Mouse (Mus musculus): ENCODE results near the gene Dnaaf3. TPM values are rescaled to one million over a fixed set of nuclear protein-coding genes. Genes with fewer than 3 reads are reported as not detected.
"Not testable (repeated sequence)": the region's sequence is repeated elsewhere in the genome, so short reads cannot be mapped to it uniquely, and the experiment has no call there.

Dnaaf3 gene
- polyA plus RNA-seq, 1 experiment from 2014 or later: 2.3 TPM

DNA sequence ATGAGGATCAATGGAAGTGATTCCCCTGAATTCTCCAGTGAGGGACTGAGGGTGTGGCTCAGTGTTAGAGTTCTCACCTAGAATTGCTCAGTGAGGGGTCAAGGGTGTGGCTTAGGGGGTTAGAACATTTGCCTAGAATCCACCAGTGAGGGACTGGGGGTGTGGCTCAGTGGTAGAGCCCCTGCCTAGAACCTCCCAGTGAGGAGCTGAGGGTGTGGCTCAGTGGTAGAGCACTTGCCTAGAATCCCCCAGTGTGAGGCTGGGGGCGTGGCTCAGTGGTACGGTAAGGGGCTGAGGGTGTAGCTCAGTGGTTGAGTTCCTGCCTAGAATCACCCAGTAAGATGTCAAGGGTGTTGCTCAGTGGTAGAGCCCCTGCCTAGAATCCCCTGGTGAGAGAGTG is 6.8 kb upstream of the Dnaaf3 start:
- 91% methylated on average over 2 of the region's 2 CpGs for WGBS
- H3K9ac ChIP-seq (replicated peaks): no peak overlapping the region
- no peak overlapping the region for H3K4me2 ChIP-seq (replicated peaks)
- no peak overlapping the region for H3K27ac ChIP-seq
- H3K36me3 ChIP-seq: peaks cover 41% of the 10 kb centered on the region
- no peaks in the 10 kb centered on the region for H3K4me1 ChIP-seq (replicated peaks)
- no peak for ATAC-seq
- H3K9me3 ChIP-seq: no peaks in the 10 kb centered on the region
- H3K27me3 ChIP-seq: no peaks in the 10 kb centered on the region
- H3K4me3 ChIP-seq (replicated peaks): no peak overlapping the region

DNA sequence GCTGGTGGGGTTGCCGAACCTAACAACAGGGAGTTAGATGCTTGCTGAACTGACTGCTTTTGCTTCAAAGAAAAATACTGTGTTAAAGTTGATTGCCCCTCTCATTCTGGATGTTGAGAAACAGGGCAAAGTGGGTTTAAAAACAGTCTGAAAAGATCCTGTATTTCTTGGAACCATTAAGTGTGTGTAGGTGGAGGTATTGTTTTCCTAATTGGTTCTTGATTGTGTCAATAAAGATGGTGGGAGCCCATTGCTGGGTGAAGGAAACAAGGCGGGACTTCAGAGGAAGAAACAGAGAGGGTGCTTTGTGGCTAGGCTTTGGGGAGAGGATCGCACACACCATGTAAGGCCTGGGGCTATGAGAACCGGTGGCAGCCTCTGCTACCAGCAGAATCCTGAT is 4.9 kb upstream of the Dnaaf3 start:
- Histone ChIP-seq H3K36me3 (peaks cover 33% of the 10 kb centered on the region), H3K4me3 (replicated peaks) (no peak overlapping the region), H3K27me3 (peaks cover 3% of the 10 kb centered on the region), H3K4me1 (replicated peaks) (peaks cover 4% of the 10 kb centered on the region), H3K27ac (no peak overlapping the region), H3K4me2 (replicated peaks) (no peak overlapping the region), H3K9ac (replicated peaks) (no peak overlapping the region), H3K9me3 (no peaks in the 10 kb centered on the region)
- 60% methylated on average over 4 of the region's 4 CpGs for WGBS
- ATAC-seq: no peak

DNA sequence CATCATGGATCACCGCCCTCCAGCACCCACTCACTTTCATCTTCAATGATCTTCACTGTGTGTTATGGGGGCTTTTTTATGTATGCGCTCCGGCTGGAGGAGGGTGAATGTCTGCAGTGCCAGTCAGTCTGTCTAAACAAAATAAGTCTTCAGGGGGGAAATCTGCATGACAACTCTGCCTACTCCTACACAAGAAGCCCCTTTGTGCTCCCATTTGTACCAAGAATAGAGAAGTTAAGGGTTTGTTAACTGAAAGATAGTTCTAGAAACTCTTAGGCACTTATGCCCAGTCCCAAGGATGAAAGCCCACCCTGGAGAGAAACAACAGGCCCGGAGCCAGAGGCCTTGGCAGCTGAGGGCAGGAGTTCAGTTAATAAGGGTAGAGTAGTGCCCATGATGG is 4.1 kb upstream of the Dnaaf3 start:
- H3K4me1 ChIP-seq (replicated peaks): peaks cover 11% of the 10 kb centered on the region
- H3K9me3 ChIP-seq: no peaks in the 10 kb centered on the region
- H3K27me3 ChIP-seq: peaks cover 6% of the 10 kb centered on the region
- H3K9ac ChIP-seq (replicated peaks): no peak overlapping the region
- H3K27ac ChIP-seq: no peak overlapping the region
- ATAC-seq: no peak
- WGBS: 87% methylated on average over 4 of the region's 4 CpGs
- peaks cover 25% of the 10 kb centered on the region for H3K36me3 ChIP-seq
- H3K4me3 ChIP-seq (replicated peaks): no peak overlapping the region
- no peak overlapping the region for H3K4me2 ChIP-seq (replicated peaks)

DNA sequence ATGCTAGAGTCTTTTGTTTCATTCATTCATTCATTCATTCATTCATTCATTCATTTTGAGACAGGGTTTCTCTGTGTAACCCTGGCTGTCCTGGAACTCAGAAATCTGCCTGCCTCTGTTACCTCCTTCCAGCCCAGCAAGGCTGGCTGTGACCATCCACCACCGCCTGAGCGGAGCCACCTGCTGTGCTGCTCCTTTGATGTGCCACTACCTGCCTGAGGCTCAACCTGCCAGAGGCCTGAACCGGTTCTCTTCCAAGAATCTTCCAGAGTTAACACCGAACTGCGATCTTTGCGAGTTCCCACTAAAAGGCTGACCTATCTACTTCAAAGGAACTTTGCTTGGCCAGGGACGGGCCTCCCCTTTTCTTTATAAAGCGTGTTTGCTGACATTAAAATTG is 2.1 kb downstream of the Dnaaf3 start:
- WGBS: 59% methylated on average over 8 of the region's 8 CpGs
- H3K4me3 ChIP-seq (replicated peaks); H3K4me2 ChIP-seq (replicated peaks); H3K27ac ChIP-seq; H3K36me3 ChIP-seq; H3K9ac ChIP-seq (replicated peaks); H3K9me3 ChIP-seq; ATAC-seq: not testable (repeated sequence)
- peaks cover 27% of the 10 kb centered on the region for H3K4me1 ChIP-seq (replicated peaks)
- H3K27me3 ChIP-seq: peaks cover 12% of the 10 kb centered on the region

DNA sequence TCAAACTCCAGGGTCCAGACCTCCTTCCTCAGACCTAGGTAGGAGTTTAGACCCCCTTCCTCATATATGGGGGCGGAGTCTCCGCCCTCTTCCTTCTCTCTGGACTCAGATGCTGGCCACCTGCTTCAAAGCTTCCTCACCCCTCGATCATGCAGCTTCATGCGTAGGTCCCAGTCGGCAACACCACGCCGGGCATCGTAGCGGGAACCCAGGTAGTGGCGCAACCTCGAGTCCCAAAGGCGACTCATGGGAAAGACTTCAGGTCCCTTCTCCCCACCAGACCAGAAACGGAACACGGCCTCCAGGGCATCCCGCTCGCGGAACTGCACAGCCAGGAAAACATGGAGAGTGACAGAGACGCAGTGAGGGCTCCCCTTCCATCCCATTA is 5.0 kb downstream of the Dnaaf3 start:
- H3K4me1 ChIP-seq (replicated peaks): peaks cover 24% of the 10 kb centered on the region
- no peak overlapping the region for H3K27ac ChIP-seq
- H3K4me2 ChIP-seq (replicated peaks): peak overlapping the region; percentile 55
- H3K27me3 ChIP-seq: peaks cover 11% of the 10 kb centered on the region
- no peaks in the 10 kb centered on the region for H3K9me3 ChIP-seq
- WGBS: 55% methylated on average over 18 of the region's 18 CpGs
- H3K9ac ChIP-seq (replicated peaks): no peak overlapping the region
- H3K4me3 ChIP-seq (replicated peaks): 0 out of 2 replicates have a peak overlapping the region, but pooled peaks have one; percentile 33
- no peak; the same call in 1 of the 2 replicates for ATAC-seq
- H3K36me3 ChIP-seq: no peaks in the 10 kb centered on the region

DNA sequence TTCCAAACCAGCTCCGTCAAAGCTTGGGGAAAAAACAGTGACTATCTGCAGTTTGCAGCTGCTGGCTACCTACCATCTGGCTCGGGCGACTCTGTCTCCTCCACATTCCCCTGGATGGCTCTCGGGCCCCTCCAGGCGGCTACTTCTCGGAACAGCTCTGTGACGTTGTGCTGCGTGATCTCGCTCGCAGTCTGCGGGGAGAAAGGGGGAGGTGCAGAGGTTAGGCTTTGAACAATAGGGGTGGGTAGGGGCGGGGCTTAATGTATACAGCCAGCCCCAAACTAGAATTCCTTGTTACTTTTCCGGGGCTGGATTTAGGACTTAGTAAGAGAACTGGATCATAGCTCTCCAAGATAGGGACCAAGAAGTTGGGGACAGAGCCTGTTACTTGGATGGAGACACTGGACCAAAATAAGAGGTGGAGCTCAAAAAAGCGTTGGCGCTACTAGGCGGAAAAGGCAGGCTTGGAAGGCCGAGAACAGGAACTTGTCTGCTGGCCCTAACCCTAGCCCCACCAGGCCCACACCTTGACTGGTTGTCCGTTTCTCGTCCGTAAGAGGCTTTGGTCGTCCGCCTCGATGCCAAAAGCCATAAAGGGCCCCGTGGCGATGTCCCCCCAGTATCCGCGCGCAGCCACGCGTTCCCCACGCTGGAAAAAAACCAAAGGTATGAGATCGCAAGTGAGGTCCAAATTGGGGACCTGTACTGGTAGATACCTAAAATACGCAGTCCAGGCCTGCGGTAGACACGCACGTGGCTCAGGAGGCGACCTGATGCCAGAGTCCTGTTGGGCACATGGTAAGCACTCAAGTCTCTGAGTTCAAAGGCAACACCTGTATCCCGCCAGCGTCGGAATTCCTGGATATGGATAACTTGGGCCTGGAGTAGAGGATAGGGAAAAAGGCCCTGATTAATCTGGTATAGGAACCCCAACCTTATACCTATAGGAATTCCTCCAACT is 5.6 kb downstream of the Dnaaf3 start:
- Histone ChIP-seq H3K9ac (replicated peaks) (peak overlapping the region; percentile 59), H3K27ac (peak overlapping the region; percentile 56; the same call in 1 of the 2 replicates), H3K4me1 (replicated peaks) (peaks cover 18% of the 10 kb centered on the region), H3K9me3 (no peaks in the 10 kb centered on the region), H3K4me3 (replicated peaks) (peak overlapping the region; percentile 33), H3K4me2 (replicated peaks) (peak overlapping the region; percentile 55), H3K27me3 (peaks cover 12% of the 10 kb centered on the region; the same call in 1 of the 2 replicates), H3K36me3 (no peaks in the 10 kb centered on the region)
- ATAC-seq: peak; percentile 89
- WGBS: 24% methylated on average over 40 of the region's 40 CpGs

DNA sequence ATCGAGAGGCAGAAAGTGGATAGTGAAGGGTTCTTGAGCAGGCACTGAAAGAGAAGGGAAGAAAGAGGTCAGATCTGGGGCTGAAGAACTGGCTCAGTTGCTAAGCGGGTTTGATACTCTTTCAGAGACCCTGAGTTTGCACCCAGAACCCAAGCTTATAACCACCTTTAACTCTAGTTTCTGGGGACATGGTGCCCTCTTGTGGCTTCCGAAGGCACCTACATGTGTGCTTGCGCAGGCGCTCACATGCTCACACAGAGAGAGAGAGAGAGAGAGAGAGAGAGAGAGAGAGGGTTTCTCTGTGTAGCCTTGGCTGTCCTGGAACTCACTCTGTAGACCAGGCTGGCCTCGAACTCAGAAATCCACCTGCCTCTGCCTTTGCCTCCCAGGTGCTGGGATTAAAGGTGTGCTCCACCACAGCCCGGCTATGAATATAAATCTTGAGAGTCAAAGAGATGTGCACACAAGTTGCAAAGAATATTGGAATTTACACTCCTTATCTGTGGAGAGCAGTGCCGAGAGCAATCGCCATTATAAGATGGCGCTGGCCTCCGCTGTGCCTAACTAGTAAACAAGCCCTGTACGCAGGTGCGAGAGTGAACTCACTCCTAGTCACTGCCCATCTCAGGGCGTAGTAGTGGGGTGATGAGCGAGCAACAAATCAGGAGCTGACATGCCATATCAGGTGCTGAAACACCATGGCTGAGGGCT is 7.9 kb downstream of the Dnaaf3 start, which contains the start of gene Tnni3:
Gene Tnni3 (minus strand): TSS at position 18 of the 711 bp plus-strand sequence.
- H3K9ac ChIP-seq (replicated peaks); H3K36me3 ChIP-seq; H3K4me2 ChIP-seq (replicated peaks); H3K9me3 ChIP-seq; H3K4me3 ChIP-seq (replicated peaks); H3K27ac ChIP-seq: not testable (repeated sequence)
- peaks cover 19% of the 10 kb centered on the region for H3K4me1 ChIP-seq (replicated peaks)
- 0 out of 2 replicates have a peak, but pooled peaks have one; percentile 12 for ATAC-seq
- H3K27me3 ChIP-seq: peaks cover 24% of the 10 kb centered on the region
- 68% methylated on average over 15 of the region's 15 CpGs for WGBS

DNA sequence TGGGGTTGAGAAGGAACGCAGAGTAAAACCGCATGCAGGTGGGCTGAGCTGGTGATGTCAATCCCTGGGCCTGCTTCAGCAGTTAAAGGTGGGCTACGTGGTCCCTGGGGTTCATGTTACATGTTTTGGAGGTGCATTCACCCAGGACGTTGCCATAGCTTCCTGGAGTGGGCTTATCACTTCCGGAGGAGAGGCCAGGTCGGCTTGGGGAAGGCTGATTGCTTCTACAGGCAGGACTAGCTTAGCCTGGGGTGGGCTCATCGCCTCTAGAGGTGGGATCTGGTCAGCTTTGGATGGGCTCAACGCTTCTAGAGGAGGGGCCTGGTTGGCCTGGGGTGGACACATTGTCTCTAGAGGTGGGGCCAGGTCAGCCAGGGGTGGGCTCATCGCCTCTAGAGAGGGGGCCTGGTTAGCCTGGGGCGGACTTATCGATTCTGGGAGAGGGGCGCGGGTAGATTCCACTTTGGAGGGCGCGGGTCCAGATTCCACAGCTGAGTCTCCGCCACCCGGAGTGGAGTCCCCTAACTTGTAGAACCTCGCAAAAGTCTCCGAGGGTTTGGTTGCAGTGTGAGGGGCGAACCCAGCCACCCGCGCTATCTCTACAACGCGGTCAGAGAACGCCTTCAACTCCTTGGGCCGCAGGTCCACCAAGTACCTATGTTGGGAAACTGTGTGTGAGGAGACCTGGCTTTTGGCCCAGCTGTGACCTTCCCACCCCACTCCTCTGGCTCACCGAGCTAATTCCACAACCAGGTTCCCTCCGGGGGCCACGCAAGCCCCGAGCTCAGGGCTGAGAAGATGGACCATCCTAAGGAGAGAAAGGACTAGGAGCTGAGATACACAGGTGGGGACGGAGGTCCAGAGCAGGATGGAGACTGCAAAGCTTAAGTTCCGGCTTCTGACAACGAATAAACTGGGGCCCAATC is 8.8 kb downstream of the Dnaaf3 start:
- H3K4me3 ChIP-seq (replicated peaks): no peak overlapping the region
- no peak overlapping the region for H3K4me2 ChIP-seq (replicated peaks)
- no peaks in the 10 kb centered on the region for H3K9me3 ChIP-seq
- no peaks in the 10 kb centered on the region for H3K36me3 ChIP-seq
- H3K9ac ChIP-seq (replicated peaks): no peak overlapping the region
- H3K27ac ChIP-seq: no peak overlapping the region
- 92% methylated on average over 33 of the region's 33 CpGs for WGBS
- peaks cover 26% of the 10 kb centered on the region for H3K27me3 ChIP-seq
- peaks cover 19% of the 10 kb centered on the region for H3K4me1 ChIP-seq (replicated peaks)
- no peak for ATAC-seq

DNA sequence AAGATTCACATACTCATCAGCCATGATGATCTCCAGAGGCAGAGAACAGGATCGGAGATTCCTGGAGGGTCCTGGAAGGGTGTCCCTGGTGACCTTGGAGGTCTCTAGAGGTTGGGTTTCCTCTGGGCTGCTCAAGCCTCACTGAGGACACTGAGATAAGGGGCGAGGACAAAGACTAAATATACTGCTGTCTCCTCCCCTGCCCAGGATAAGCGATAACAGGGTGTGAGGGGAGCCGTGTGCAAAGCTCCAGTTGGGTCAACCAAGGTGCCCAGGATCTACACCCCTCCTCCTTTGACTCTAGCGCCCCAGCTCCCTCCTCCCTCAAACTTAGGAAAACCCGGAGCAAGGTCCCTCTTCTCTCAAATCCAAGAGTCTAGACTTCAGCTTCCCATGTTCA is 10.0 kb downstream of the Dnaaf3 start:
- Histone ChIP-seq H3K4me3 (replicated peaks) (no peak overlapping the region), H3K9ac (replicated peaks) (no peak overlapping the region), H3K9me3 (no peaks in the 10 kb centered on the region), H3K27me3 (peaks cover 20% of the 10 kb centered on the region), H3K4me2 (replicated peaks) (no peak overlapping the region), H3K36me3 (no peaks in the 10 kb centered on the region), H3K4me1 (replicated peaks) (peaks cover 18% of the 10 kb centered on the region), H3K27ac (no peak overlapping the region)
- 81% methylated on average over 6 of the region's 6 CpGs for WGBS
- no peak for ATAC-seq

DNA sequence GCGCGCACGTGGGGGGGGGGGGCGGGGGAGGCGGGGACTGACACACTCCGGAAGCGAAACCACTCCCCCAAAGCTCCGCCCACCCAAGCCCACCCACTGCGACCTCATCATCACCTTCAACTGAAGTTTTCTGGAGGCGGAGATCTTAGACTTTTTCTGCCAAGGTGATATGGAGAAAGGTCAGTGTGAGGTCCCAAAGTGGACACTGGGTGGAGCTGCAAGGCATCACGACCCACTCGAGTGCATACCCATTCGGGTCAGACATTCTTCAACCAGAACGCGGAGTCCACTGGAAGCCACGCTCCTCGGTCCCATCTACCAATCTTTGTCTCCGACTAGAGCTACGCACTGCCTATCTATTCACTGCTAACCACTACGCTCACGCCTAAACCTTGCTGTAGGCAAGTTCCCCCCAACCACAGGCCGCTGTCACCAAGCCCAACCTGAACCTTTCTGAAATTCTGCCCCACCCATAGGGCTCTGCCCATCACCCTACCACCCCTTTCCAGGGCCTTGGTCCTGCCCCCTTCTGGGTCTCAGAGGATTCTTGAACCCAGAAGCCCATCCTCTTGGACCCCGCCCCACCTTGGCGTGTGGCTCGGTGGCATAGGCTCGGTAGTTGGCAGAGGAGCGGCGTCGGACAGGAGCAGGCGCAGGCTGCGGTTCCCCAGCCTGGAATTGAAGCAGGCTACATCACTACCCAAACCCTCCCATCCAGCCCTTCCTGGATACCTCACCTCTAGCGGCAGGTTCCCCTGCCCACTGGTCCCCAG is 10.8 kb downstream of the Dnaaf3 start:
- no peak overlapping the region; the same call in 1 of the 2 replicates for H3K9ac ChIP-seq (replicated peaks)
- H3K27me3 ChIP-seq: peaks cover 19% of the 10 kb centered on the region
- no peak overlapping the region for H3K27ac ChIP-seq
- 36% methylated on average over 32 of the region's 32 CpGs for WGBS
- peak overlapping the region; percentile 48 for H3K4me2 ChIP-seq (replicated peaks)
- H3K36me3 ChIP-seq: no peaks in the 10 kb centered on the region
- H3K4me1 ChIP-seq (replicated peaks): peaks cover 13% of the 10 kb centered on the region
- no peaks in the 10 kb centered on the region for H3K9me3 ChIP-seq
- ATAC-seq: no peak
- H3K4me3 ChIP-seq (replicated peaks): peak overlapping the region; percentile 23

DNA sequence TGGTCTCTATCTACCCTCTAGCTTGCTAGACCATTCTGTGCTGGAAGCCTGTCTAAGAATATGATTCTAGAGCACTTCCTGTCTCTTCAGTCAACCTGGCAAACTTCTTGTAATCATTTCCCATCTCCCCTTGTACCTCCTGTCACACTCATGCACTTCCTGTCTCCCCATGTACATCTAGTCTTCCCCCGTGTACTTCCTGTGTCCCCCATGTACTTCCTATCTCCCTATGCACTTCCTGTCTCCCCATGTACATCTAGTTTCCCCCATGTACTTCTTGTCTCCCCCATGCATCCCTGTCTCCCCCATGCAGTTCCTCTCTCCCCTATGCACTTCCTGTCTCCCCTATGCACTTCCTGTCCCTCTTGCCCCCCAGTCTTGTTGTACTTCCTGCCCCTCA is 13.8 kb downstream of the Dnaaf3 start:
- H3K9me3 ChIP-seq: no peaks in the 10 kb centered on the region
- no peak overlapping the region for H3K9ac ChIP-seq (replicated peaks)
- H3K4me2 ChIP-seq (replicated peaks): no peak overlapping the region
- H3K27ac ChIP-seq: no peak overlapping the region
- H3K27me3 ChIP-seq: peaks cover 19% of the 10 kb centered on the region
- no peaks in the 10 kb centered on the region for H3K36me3 ChIP-seq
- ATAC-seq: no peak
- WGBS: 85% methylated on average over 1 of the region's 1 CpGs
- no peak overlapping the region for H3K4me3 ChIP-seq (replicated peaks)
- H3K4me1 ChIP-seq (replicated peaks): peaks cover 25% of the 10 kb centered on the region
